Mouse (Mus musculus): Measurements from ENCODE around the gene Clec2i. TPM values are rescaled to one million over a fixed set of nuclear protein-coding genes. Genes with fewer than 3 reads are reported as not detected.
"Not testable (repeated sequence)": the region's sequence is repeated elsewhere in the genome, so short reads cannot be mapped to it uniquely, and the experiment has no call there.

Clec2i gene
- 0.10 and 0.50 TPM in 2 replicates for polyA plus RNA-seq (2012; rRNA removed)

- WGBS: 88% methylated on average over 6 of the region's 6 CpGs
- H3K4me3 ChIP-seq (ENCODE audit: insufficient read depth, low read depth, low read length); H3K4me1 ChIP-seq (ENCODE audit: control insufficient read depth, insufficient read depth, low read length); H3K27me3 ChIP-seq (replicated peaks; ENCODE audit: control insufficient read depth, insufficient read depth, low read length); H3K27ac ChIP-seq (ENCODE audit: insufficient read depth, low read depth, low read length); DNase-seq; H3K36me3 ChIP-seq (ENCODE audit: control insufficient read depth, insufficient read depth, low read length): not testable (repeated sequence)
Measured at GRCm38 (mm10) chr6:128887091-128887790, at the start of gene Clec2i. TSS of gene Clec2i (plus strand) at chr6:128887588.

GRCm38 (mm10) chr6:128838342-128839265 lies 48.8 kb upstream of the Clec2i start:
- Histone ChIP-seq H3K36me3 (ENCODE audit: control insufficient read depth, insufficient read depth, low read length) (no peaks in the 10 kb centered on the region), H3K4me1 (ENCODE audit: control insufficient read depth, insufficient read depth, low read length) (no peaks in the 10 kb centered on the region), H3K27me3 (replicated peaks; ENCODE audit: control insufficient read depth, insufficient read depth, low read length) (no peaks in the 10 kb centered on the region), H3K27ac (ENCODE audit: insufficient read depth, low read depth, low read length) (peak overlapping the region; percentile 89), H3K4me3 (ENCODE audit: insufficient read depth, low read depth, low read length) (peak overlapping the region; percentile 95)
- DNase-seq: peak; percentile 95
- TF ChIP-seq POLR2A (IDR thresholded peaks at IDR 0.05; ENCODE audit: low read depth, low read length): no peak
- no peak for TF ChIP-seq CTCF (conservative IDR thresholded peaks at IDR 0.05; ENCODE audit: insufficient read depth, insufficient read length, low read depth, low read length)
- WGBS: under 1% methylated on average over 49 of the region's 49 CpGs

GRCm38 (mm10) chr6:128839266-128839771 lies 48.1 kb upstream of the Clec2i start:
- peak; percentile 93 for DNase-seq
- Histone ChIP-seq H3K27me3 (replicated peaks; ENCODE audit: control insufficient read depth, insufficient read depth, low read length) (no peaks in the 10 kb centered on the region), H3K27ac (ENCODE audit: insufficient read depth, low read depth, low read length) (peak overlapping the region; percentile 54), H3K4me3 (ENCODE audit: insufficient read depth, low read depth, low read length) (peak overlapping the region; percentile 95), H3K4me1 (ENCODE audit: control insufficient read depth, insufficient read depth, low read length) (no peaks in the 10 kb centered on the region; the same call in 1 of the 2 replicates), H3K36me3 (ENCODE audit: control insufficient read depth, insufficient read depth, low read length) (no peaks in the 10 kb centered on the region)
- TF ChIP-seq POLR2A (IDR thresholded peaks at IDR 0.05; ENCODE audit: low read depth, low read length): no peak
- TF ChIP-seq CTCF (conservative IDR thresholded peaks at IDR 0.05; ENCODE audit: insufficient read depth, insufficient read length, low read depth, low read length): peak; percentile 88
- WGBS: under 1% methylated on average over 17 of the region's 17 CpGs

- 55% methylated on average over 7 of the region's 7 CpGs for WGBS
- Histone ChIP-seq H3K4me1 (ENCODE audit: control insufficient read depth, insufficient read depth, low read length) (no peaks in the 10 kb centered on the region; the same call in 1 of the 2 replicates), H3K27me3 (replicated peaks; ENCODE audit: control insufficient read depth, insufficient read depth, low read length) (no peaks in the 10 kb centered on the region), H3K4me3 (ENCODE audit: insufficient read depth, low read depth, low read length) (no peak overlapping the region), H3K36me3 (ENCODE audit: control insufficient read depth, insufficient read depth, low read length) (no peaks in the 10 kb centered on the region), H3K27ac (ENCODE audit: insufficient read depth, low read depth, low read length) (no peak overlapping the region)
- TF ChIP-seq CTCF (conservative IDR thresholded peaks at IDR 0.05; ENCODE audit: insufficient read depth, insufficient read length, low read depth, low read length) (no peak), POLR2A (IDR thresholded peaks at IDR 0.05; ENCODE audit: low read depth, low read length) (no peak)
- DNase-seq: no peak
Measured at GRCm38 (mm10) chr6:128839921-128840320, 47.5 kb upstream of the Clec2i start.

- not testable (repeated sequence) for H3K27ac ChIP-seq (ENCODE audit: insufficient read depth, low read depth, low read length); H3K4me3 ChIP-seq (ENCODE audit: insufficient read depth, low read depth, low read length); H3K36me3 ChIP-seq (ENCODE audit: control insufficient read depth, insufficient read depth, low read length); DNase-seq; H3K27me3 ChIP-seq (replicated peaks; ENCODE audit: control insufficient read depth, insufficient read depth, low read length); H3K4me1 ChIP-seq (ENCODE audit: control insufficient read depth, insufficient read depth, low read length)
- WGBS: 86% methylated on average over 3 of the region's 3 CpGs
Measured at GRCm38 (mm10) chr6:128840669-128841068, 46.7 kb upstream of the Clec2i start.

GRCm38 (mm10) chr6:128841327-128842089 lies 45.9 kb upstream of the Clec2i start:
- H3K4me3 ChIP-seq (ENCODE audit: insufficient read depth, low read depth, low read length): no peak overlapping the region
- WGBS: 58% methylated on average over 4 of the region's 4 CpGs
- H3K27ac ChIP-seq (ENCODE audit: insufficient read depth, low read depth, low read length): no peak overlapping the region
- no peaks in the 10 kb centered on the region for H3K36me3 ChIP-seq (ENCODE audit: control insufficient read depth, insufficient read depth, low read length)
- TF ChIP-seq POLR2A (IDR thresholded peaks at IDR 0.05; ENCODE audit: low read depth, low read length) (no peak), CTCF (conservative IDR thresholded peaks at IDR 0.05; ENCODE audit: insufficient read depth, insufficient read length, low read depth, low read length) (no peak)
- no peaks in the 10 kb centered on the region; the same call in 1 of the 2 replicates for H3K4me1 ChIP-seq (ENCODE audit: control insufficient read depth, insufficient read depth, low read length)
- no peak for DNase-seq
- no peaks in the 10 kb centered on the region for H3K27me3 ChIP-seq (replicated peaks; ENCODE audit: control insufficient read depth, insufficient read depth, low read length)
